Mouse (Mus musculus) ovary, adult 2 months (tissue): ENCODE data around the gene AI661453. TPM values are rescaled to one million over a fixed set of nuclear protein-coding genes. Genes with fewer than 3 reads are reported as not detected.

Experiments
- polyA plus RNA-seq: library from polyadenylated mRNA; depleted of rRNA; stranded (reverse); fragments of >200 nt; gene quantifications from 2 replicates; pipeline ENCODE4 v1.2.3, GENCODE M21; 2012; rRNA removed

Gene AI661453
- 2.6 and 3.0 TPM in 2 replicates for polyA plus RNA-seq

GRCm38 (mm10) chr17:47436156-47436906 lies at the start of gene AI661453:
AI661453 (plus strand) TSS chr17:47436615.

GRCm38 (mm10) chr17:47400451-47400850 lies 36.0 kb upstream of the AI661453 start, which contains the start of gene Guca1a:
Guca1a (minus strand) TSS chr17:47400584.

GRCm38 (mm10) chr17:47436907-47437547 lies 612 bp downstream of the AI661453 start, which contains the start of gene 1700001C19Rik:
1700001C19Rik (minus strand) TSS chr17:47437376.

GRCm38 (mm10) chr17:47501946-47502706 lies 65.7 kb downstream of the AI661453 start, which contains the start of gene Taf8:
Taf8 (minus strand) TSS chr17:47502292.

GRCm38 (mm10) chr17:47504941-47505346 lies 68.5 kb downstream of the AI661453 start, which contains the start of gene Ccnd3:
Ccnd3 (plus strand) TSS chr17:47505051.

Other genes starting within 250 kb of the AI661453 start
- gene Mrps10, start 67.7 kb upstream of the AI661453 start, polyA plus RNA-seq = 27.5 and 30.5 TPM in 2 replicates
- gene Guca1b, start 51.2 kb upstream of the AI661453 start, polyA plus RNA-seq = 2.0 and 2.5 TPM in 2 replicates
- 3.1 and 4.5 TPM in 2 replicates for gene Guca1a, start 36.0 kb upstream of the AI661453 start, polyA plus RNA-seq
- 0.13 TPM in 1 of 2 replicates, not detected in the other for gene 1700001C19Rik, start 761 bp downstream of the AI661453 start, polyA plus RNA-seq
- gene Taf8, start 65.7 kb downstream of the AI661453 start, polyA plus RNA-seq = 23.3 and 34.2 TPM in 2 replicates
- 161 and 193 TPM in 2 replicates for gene Ccnd3, start 68.4 kb downstream of the AI661453 start, polyA plus RNA-seq
- gene Bysl, start 174.9 kb downstream of the AI661453 start, polyA plus RNA-seq = 11.1 and 13.3 TPM in 2 replicates
- 23.6 and 26.8 TPM in 2 replicates for gene Med20, start 175.0 kb downstream of the AI661453 start, polyA plus RNA-seq
- gene Gm20517, start 175.0 kb downstream of the AI661453 start, polyA plus RNA-seq = 3.6 and 4.8 TPM in 2 replicates
- gene Usp49, start 194.1 kb downstream of the AI661453 start, polyA plus RNA-seq = 6.9 and 7.4 TPM in 2 replicates